Mouse (Mus musculus) G1E (cell line): ENCODE results near the gene Scamp4. TPM values are rescaled to one million over a fixed set of nuclear protein-coding genes. Genes with fewer than 3 reads are reported as not detected.
A peak's percentile ranks its signal among the peaks of the same experiment; 100 is the strongest.

Experiments used
- ATAC-seq: 2 replicates; pipeline ENCODE4 v1.8.0; 2016; ENCODE audit warnings: mild to moderate bottlenecking; ENCODE audit not compliant: insufficient number of reproducible peaks, poor library complexity, low FRiP score, severe bottlenecking; ENCODE audit errors: extremely low read depth
- DNase-seq: peaks from one replicate; pipeline ENCODE4 v3.0.0; 2012; ENCODE audit warnings: low spot score
- H3K27me3 ChIP-seq: 2 replicates; pipeline ENCODE4 v1.6.1; 2012; ENCODE audit warnings: mild to moderate bottlenecking, low read length, inconsistent platforms; ENCODE audit not compliant: insufficient read depth
- H3K36me3 ChIP-seq: replicated peaks from 2 replicates; pipeline ENCODE3; 2012; ENCODE audit warnings: mild to moderate bottlenecking, inconsistent platforms
- H3K4me1 ChIP-seq: 2 replicates; pipeline ENCODE4 v1.6.1; 2012; ENCODE audit warnings: low read depth, low read length, inconsistent platforms, mixed read lengths; ENCODE audit not compliant: insufficient read depth
- H3K4me3 ChIP-seq: 2 replicates; pipeline ENCODE4 v1.5.1; 2012; ENCODE audit warnings: low read depth, mild to moderate bottlenecking, inconsistent platforms, low read length, moderate library complexity, mixed read lengths
- H3K9me3 ChIP-seq: replicated peaks from 2 replicates; pipeline ENCODE4 v1.6.1; 2012; ENCODE audit warnings: inconsistent platforms
- CTCF ChIP-seq: IDR thresholded peaks from 2 replicates; pipeline ENCODE4 v1.5.1; 2012; ENCODE audit warnings: low read depth, low read length, inconsistent platforms, mixed read lengths
- GATA1 ChIP-seq: IDR thresholded peaks from 2 replicates; pipeline ENCODE4 v1.6.1; 2012; ENCODE audit warnings: borderline replicate concordance, low read length, inconsistent platforms, mixed read lengths
- GATA2 ChIP-seq: IDR thresholded peaks from 2 replicates; pipeline ENCODE4 v1.6.1; 2012; ENCODE audit warnings: low read depth, low read length, inconsistent platforms, borderline replicate concordance
- POLR2AphosphoS5 ChIP-seq: IDR thresholded peaks from 2 replicates; pipeline ENCODE4 v1.6.1; 2012; ENCODE audit warnings: low read depth, low read length, inconsistent platforms; ENCODE audit not compliant: insufficient replicate concordance
- TAL1 ChIP-seq: conservative IDR thresholded peaks from 2 replicates; pipeline ENCODE4 v1.6.1; 2012; ENCODE audit warnings: low read depth, low read length, inconsistent platforms, mixed read lengths
- polyA plus RNA-seq: library from polyadenylated mRNA; stranded (reverse); fragments of >175 nt; gene quantifications from 2 replicates; pipeline ENCODE4 v1.2.3, GENCODE M21; 2012
- total RNA-seq, 2 experiments: library from RNA; stranded (forward) in 1 of 2; stranded (reverse) in 1 of 2; fragments of 200-1000 nt in 1 of 2; fragments of >200 nt in 1 of 2; fragmentation: Nextera tagmentation in 1 of 2; gene quantifications; 2 replicates each; pipeline ENCODE4 v1.2.3; 2014 to 2017

Scamp4 gene
- total and polyA plus RNA-seq, 3 experiments: 12.9 to 87.0 (median 39.4) TPM

DNA sequence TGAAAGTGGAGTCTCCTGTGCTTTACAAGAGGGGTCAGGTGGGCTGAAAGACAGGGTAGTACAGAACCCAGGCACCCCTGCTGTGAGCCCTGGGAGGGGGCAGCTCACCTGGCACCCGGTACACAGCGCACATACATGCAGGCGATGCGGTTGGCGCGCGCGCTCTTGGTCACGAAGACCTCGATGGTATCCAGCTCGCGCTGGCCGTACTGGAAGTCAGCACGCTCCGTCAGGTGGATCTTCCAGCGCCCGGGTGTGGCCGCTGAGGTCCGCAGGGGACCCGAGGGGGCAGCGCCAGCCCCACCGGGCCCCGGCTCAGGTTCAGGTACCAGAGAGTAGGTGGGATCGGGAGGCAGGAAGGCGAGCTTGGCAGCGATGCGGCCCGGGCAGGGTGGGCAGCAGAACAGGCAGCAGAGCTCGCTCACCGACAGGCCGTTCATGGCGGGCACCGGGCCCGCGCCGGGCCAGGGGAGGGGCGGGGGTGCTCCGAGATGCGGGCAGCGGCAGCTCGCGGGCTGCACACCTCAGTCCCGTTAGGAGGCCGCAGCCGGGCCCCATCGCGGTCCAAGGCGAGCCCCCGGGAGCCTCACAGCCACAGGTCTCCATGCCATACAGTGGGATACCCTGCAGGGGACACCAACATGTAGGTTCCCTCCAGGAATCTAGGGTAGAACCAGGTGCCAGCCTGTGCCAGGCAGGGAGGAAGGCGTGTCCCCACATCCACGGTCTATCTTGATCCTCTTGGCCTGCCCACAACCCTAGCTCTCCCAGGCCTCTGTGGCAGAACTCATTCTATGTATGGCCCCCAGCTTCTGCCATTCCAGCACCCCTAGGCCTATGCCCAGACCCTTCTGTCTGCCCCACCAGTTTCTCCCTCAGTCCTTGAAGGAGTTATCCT is 16.0 kb upstream of the Scamp4 start:
- Histone ChIP-seq H3K9me3 (no peaks in the 10 kb centered on the region), H3K27me3 (no peaks in the 10 kb centered on the region), H3K36me3 (peaks cover 71% of the 10 kb centered on the region), H3K4me3 (no peak overlapping the region; the same call in 1 of the 2 replicates), H3K4me1 (peaks cover 81% of the 10 kb centered on the region)
- no peak for ATAC-seq
- no peak for DNase-seq
- TF ChIP-seq GATA1: no peak
- TF ChIP-seq TAL1: no peak
- no peak for TF ChIP-seq CTCF
- no peak for TF ChIP-seq GATA2
- no peak for TF ChIP-seq POLR2AphosphoS5

DNA sequence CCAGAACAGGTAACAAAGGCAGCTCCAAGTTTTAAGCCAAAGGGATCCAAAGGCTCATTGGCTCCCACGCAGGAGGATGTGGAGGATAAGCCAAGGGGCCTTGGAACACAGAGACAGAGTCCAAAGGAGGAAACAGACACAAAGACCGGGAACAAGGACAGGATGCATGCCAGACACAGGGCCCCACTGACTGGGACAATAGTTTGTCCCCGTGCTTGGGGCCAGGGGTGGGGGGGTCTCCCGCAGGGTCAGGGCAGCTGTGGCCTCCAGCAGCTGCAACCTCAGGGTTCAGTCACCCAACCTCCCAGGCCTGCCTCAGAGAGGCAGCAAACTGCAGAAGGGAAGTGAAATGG is 15.4 kb upstream of the Scamp4 start:
- Histone ChIP-seq H3K4me3 (peak overlapping the region; percentile 49; the same call in 1 of the 2 replicates), H3K36me3 (peaks cover 64% of the 10 kb centered on the region), H3K4me1 (peaks cover 78% of the 10 kb centered on the region), H3K9me3 (no peaks in the 10 kb centered on the region), H3K27me3 (no peaks in the 10 kb centered on the region)
- ATAC-seq (no peak), DNase-seq (no peak)
- TF ChIP-seq TAL1 (no peak), GATA1 (no peak), POLR2AphosphoS5 (no peak), CTCF (no peak), GATA2 (no peak)

DNA sequence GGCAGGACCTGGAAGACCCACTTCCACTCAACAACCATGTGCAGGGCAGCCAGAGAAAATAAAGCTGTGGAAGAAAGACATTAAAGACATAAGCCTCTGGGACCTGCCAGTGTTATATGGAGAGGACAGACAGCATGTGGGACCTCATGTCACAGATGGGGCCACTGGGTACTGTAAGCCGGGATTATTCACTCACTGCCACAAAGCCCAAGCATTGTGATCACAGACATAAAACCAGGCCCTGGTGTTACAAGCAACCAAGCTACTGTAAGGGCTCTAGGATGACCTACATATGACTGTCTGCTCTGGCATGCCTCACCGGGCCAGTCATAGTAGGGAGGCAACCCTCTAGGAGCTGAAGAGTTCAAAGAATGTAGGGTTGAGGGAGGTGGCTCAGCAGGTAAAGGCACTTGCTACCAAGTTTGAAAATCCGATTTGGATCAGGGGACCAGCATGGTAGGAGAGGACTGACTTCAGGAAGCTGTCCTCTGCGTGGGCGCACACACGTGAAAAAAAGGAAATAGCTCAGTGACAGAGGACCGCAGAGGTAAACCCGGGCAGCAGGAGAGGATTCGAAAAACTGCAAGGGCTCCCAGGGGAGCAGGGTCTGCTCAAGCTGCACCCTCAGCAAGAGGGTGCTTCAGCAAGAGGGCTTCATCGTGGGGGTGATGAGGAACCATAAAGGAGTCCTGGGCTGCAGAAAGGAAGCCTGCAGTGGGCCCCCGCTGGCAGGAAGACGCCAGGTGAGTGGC is 13.4 kb upstream of the Scamp4 start:
- no peak for ATAC-seq
- no peaks in the 10 kb centered on the region for H3K9me3 ChIP-seq
- DNase-seq: no peak
- H3K36me3 ChIP-seq: peaks cover 45% of the 10 kb centered on the region
- TF ChIP-seq POLR2AphosphoS5: no peak
- TF ChIP-seq TAL1: no peak
- TF ChIP-seq CTCF: no peak
- no peak for TF ChIP-seq GATA2
- no peak for TF ChIP-seq GATA1
- peaks cover 61% of the 10 kb centered on the region for H3K4me1 ChIP-seq
- H3K4me3 ChIP-seq: peak overlapping the region; percentile 97
- no peaks in the 10 kb centered on the region for H3K27me3 ChIP-seq

DNA sequence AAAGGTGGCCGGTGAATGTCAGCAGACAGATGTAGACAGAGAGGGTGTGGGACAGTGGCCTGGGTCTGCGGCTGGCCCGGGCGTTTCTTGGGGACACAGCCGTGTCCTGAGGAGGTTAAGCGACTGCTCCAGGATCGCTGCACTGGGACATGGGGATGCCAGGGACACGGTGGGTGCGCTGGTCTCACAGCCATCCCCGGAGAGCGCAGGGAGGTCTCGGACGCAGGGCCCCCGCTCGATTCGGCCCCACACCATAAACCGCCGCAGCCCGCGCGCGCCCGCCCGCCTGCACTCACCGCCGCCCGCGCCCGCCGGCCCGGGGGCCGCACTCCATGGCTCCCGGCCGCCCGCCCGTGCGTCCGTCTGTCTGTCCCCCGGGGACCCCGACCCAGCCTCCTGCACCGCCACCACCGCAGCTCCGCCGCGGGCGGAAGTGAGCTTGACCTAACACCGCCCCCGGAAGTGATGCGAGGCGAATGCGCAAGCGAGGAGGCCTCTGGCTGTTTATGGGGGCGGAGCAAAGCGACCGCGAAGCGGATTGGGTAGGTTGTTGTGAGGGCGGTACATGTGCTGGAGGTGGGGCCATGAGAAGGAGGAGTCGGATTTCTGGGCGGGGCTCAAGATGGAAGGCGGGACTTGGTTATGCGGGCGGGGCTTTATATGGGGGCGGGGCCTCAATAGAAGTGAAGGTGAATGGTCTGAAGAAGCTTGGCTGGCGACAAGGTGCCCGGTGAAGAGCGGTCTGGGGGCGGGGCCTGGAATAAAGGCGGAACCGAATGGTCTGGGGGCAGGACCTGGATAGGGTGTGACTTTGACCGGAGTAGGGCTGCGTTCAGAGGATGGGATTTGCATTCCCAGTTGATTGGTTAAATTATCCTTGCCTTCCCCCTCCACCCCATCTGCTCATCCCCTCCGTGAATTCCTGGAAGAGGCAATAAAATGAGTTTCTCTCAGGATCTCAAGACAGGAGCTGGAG is 12.5 kb upstream of the Scamp4 start, which contains the start of gene Abhd17a:
Gene Abhd17a, minus strand, starts transcription at position 463 of the 976 bp plus-strand sequence.
- no peak for TF ChIP-seq GATA2
- TF ChIP-seq GATA1: no peak
- TF ChIP-seq CTCF: no peak
- TF ChIP-seq POLR2AphosphoS5: no peak
- TF ChIP-seq TAL1: no peak
- H3K27me3 ChIP-seq: no peaks in the 10 kb centered on the region
- H3K4me1 ChIP-seq: peaks cover 54% of the 10 kb centered on the region
- H3K36me3 ChIP-seq: peaks cover 37% of the 10 kb centered on the region
- DNase-seq: peak; percentile 88
- ATAC-seq: peak; percentile 96
- no peaks in the 10 kb centered on the region for H3K9me3 ChIP-seq
- H3K4me3 ChIP-seq: peak within 1 kb of the TSS; percentile 97

DNA sequence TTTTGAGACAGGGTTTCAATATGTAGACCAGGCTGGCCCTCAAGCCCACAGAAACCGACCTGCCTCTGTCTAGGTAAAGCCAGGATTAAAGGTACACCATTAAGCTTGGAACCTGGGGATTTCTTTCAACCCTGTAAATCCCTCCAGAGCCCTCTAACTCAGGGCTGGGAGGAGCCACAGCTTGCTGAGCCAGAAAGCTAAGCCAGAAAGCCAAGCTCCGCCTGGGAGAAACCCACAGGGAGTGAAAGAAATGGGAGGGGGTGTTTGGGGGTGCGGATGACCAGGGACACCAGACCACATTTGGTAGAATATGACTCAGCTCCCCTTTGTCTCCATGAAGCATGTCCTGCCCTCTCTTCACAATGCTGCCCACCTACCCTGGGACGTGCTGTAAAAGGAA is 6.4 kb upstream of the Scamp4 start:
- H3K36me3 ChIP-seq: no peaks in the 10 kb centered on the region
- ATAC-seq (no peak), DNase-seq (no peak)
- TF ChIP-seq CTCF (no peak), TAL1 (no peak), GATA1 (no peak), GATA2 (no peak), POLR2AphosphoS5 (no peak)
- peaks cover 29% of the 10 kb centered on the region for H3K4me1 ChIP-seq
- no peak overlapping the region for H3K4me3 ChIP-seq
- no peaks in the 10 kb centered on the region for H3K9me3 ChIP-seq
- H3K27me3 ChIP-seq: peaks cover 7% of the 10 kb centered on the region; the same call in 1 of the 2 replicates
